Mouse (Mus musculus) liver, embryonic 14.5 days (tissue): ENCODE measurements at regions not wholly inside any gene's neighbourhood (a gene's known extent, or its start where the extent isn't known, plus 50 kb on each side); places are given as distances from the start of the nearest gene placed in this dataset.

ENCODE experiments used
- CTCF ChIP-seq: IDR thresholded peaks from 2 replicates; pipeline ENCODE4 v1.5.1; 2016; ENCODE audit warnings: antibody characterized with exemption, low read depth, control low read depth
- EP300 ChIP-seq: IDR thresholded peaks from 2 replicates; pipeline ENCODE4 v1.6.1; 2016; ENCODE audit warnings: antibody characterized with exemption, low read depth

GRCm38 (mm10) chr3:149311576-149311975, 321.2 kb upstream of the Adgrl2 start:
- no peak for TF ChIP-seq EP300
- no peak for TF ChIP-seq CTCF
